Mouse (Mus musculus) heart, postnatal 0 days (tissue): ENCODE results near the gene Parva. TPM values are rescaled to one million over a fixed set of nuclear protein-coding genes. Genes with fewer than 3 reads are reported as not detected.

Experiments
- ATAC-seq: fragments of 200-750 bp; cut with Nextera tagmentation; 2 replicates; pipeline ENCODE4 v1.8.0; 2017; ENCODE audit warnings: low read depth, moderate number of reproducible peaks, moderate library complexity; ENCODE audit not compliant: insufficient read depth
- DNase-seq: peaks from one replicate; pipeline ENCODE4 v3.0.0-alpha.2; 2016; ENCODE audit warnings: low spot score
- H3K27ac ChIP-seq: fragments of 300-500 bp; sonication (generic); 2 replicates; pipeline ENCODE4 v1.5.1; 2014; ENCODE audit warnings: low read depth, mild to moderate bottlenecking
- H3K27me3 ChIP-seq: fragments of 300-500 bp; sonication (generic); 2 replicates; pipeline ENCODE4 v1.6.1; 2014; ENCODE audit warnings: low read length, mixed read lengths; ENCODE audit not compliant: control insufficient read depth, insufficient read depth
- H3K36me3 ChIP-seq: fragments of 300-500 bp; sonication (generic); replicated peaks from 2 replicates; pipeline ENCODE4 v1.6.1; 2014; ENCODE audit warnings: low read length, mixed read lengths; ENCODE audit not compliant: control insufficient read depth, insufficient read depth
- H3K4me1 ChIP-seq: fragments of 300-500 bp; sonication (generic); 2 replicates; pipeline ENCODE4 v1.6.1; 2014; ENCODE audit warnings: antibody characterized with exemption; ENCODE audit not compliant: control insufficient read depth, insufficient read depth
- H3K4me2 ChIP-seq: fragments of 300-500 bp; sonication (generic); 2 replicates; pipeline ENCODE4 v1.6.1; 2014; ENCODE audit warnings: low read depth, mild to moderate bottlenecking, low read length, moderate library complexity
- H3K4me3 ChIP-seq: fragments of 300-500 bp; sonication (generic); 2 replicates; pipeline ENCODE4 v1.5.1; 2014; ENCODE audit warnings: low read depth, low read length
- H3K9ac ChIP-seq: fragments of 300-500 bp; sonication (generic); replicated peaks from 2 replicates; pipeline ENCODE4 v1.6.1; 2014; ENCODE audit warnings: low read depth, low read length, mixed read lengths
- H3K9me3 ChIP-seq: fragments of 300-500 bp; sonication (generic); replicated peaks from 2 replicates; pipeline ENCODE4 v1.6.1; 2016; ENCODE audit warnings: low read length; ENCODE audit not compliant: control insufficient read depth
- CTCF ChIP-seq: IDR thresholded peaks from 2 replicates; pipeline ENCODE4 v1.5.1; 2016; ENCODE audit warnings: antibody characterized with exemption, control low read depth, low read depth
- EP300 ChIP-seq: IDR thresholded peaks from 2 replicates; pipeline ENCODE4 v1.6.1; 2016; ENCODE audit warnings: antibody characterized with exemption, low read depth
- WGBS: fragments of 180-500 bp; shearing (Covaris S2); extraction: QIAGEN DNeasy Blood & Tissue Kit; methylation state at CpG from one replicate; pipeline ENCODE4 v1.1.7; 2014; 5-methylcytosine and 5-hydroxymethylcytosine counted together
- polyA plus RNA-seq: library from polyadenylated mRNA; unstranded; fragments of >200 nt; fragmentation: Nextera tagmentation; extraction: Ambion mirVana; gene quantifications from 2 replicates; pipeline ENCODE4 v1.2.1, GENCODE M21; 2015
- total RNA-seq: library from RNA; depleted of rRNA; stranded (reverse); fragments of >200 nt; gene quantifications from 2 replicates; pipeline ENCODE4 v1.2.3, GENCODE M21; 2014; ENCODE audit warnings: low replicate concordance

The Parva gene
- total and polyA plus RNA-seq, 2 experiments from 2014 or later: 39.7 to 53.0 TPM

DNA sequence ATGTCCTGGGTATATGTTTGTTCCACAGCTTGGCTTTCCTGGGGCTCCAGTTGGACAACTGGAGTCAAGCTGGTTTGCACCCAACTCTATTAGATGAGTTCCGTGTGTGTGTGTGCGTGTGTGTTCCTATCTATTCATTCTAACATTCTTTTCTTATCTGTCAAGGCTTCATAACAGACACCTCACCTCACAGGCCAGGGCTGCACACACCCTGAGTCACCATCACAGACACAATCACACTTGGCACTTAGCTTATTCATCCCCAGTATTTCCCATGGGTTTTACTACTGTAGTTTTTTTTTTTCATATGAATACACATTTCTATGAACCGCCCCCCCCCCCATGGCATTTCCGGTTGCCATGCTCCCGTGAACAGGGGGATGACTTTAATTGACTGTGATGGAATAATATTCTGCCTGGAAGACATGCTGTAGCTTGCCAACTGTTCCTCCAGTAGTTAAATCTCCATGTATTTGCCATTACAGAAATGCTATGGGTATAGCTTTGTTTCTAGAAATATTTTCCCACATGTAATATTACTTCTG is 28.3 kb downstream of the Parva start:
- Histone ChIP-seq H3K9me3 (no peaks in the 10 kb centered on the region), H3K4me3 (no peak overlapping the region), H3K27ac (no peak overlapping the region), H3K36me3 (no peaks in the 10 kb centered on the region), H3K9ac (no peak overlapping the region), H3K4me1 (peaks cover 32% of the 10 kb centered on the region), H3K4me2 (no peak overlapping the region), H3K27me3 (no peaks in the 10 kb centered on the region)
- WGBS: 44% methylated on average over 5 of the region's 5 CpGs
- ATAC-seq: no peak
- TF ChIP-seq EP300 (no peak), CTCF (no peak)
- DNase-seq: no peak

DNA sequence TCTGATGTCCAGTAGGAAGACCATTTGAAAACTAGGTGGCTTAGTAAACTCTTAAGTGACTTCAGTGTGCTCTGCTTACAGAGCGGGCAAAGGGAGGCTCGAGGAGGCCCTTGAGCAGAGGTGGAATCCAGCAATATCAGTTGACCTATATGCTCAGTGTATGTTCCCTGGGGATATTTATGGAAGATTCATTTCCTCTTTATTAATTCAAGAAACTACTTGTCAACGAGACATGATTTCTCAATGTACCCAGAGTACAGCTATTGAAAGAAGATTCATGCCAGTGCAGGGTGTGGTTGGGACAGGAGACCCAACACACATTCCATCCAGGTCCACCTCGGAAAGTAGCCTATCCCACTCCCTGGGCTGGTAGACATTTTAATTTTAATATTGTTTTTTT is 30.1 kb downstream of the Parva start:
- peaks cover 33% of the 10 kb centered on the region for H3K4me1 ChIP-seq

DNA sequence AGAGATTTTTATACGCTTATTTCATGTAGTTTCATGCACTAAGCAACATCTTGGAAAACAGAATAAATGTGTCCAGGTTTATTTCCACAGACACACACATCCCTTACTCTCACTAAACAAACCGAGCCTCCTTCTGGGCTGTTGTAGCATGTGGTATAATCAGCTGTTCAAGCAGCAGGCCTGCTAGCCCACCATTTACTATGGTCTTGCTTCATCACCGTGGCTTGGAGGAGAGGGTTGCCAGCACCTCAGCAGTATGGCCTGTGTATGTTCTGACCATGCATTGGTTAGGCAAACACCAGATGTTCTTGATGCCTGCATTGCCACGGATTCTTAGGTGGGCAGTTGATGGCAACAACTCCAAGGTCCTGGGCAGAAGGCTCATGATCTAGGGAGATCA is 30.6 kb downstream of the Parva start:
- Histone ChIP-seq H3K9ac (no peak overlapping the region), H3K9me3 (no peaks in the 10 kb centered on the region), H3K36me3 (no peaks in the 10 kb centered on the region), H3K4me2 (no peak overlapping the region), H3K27me3 (no peaks in the 10 kb centered on the region), H3K27ac (0 out of 2 replicates have a peak overlapping the region, but pooled peaks have one; percentile 15), H3K4me3 (no peak overlapping the region), H3K4me1 (peaks cover 38% of the 10 kb centered on the region)
- TF ChIP-seq EP300 (no peak), CTCF (no peak)
- DNase-seq (no peak), ATAC-seq (no peak)
- 78% methylated on average over 4 of the region's 4 CpGs for WGBS

More for the DNA sequence above, 30.1 kb downstream of the Parva start:
- Histone ChIP-seq H3K27ac (no peak overlapping the region), H3K9me3 (no peaks in the 10 kb centered on the region), H3K36me3 (no peaks in the 10 kb centered on the region), H3K27me3 (no peaks in the 10 kb centered on the region), H3K9ac (no peak overlapping the region), H3K4me2 (no peak overlapping the region), H3K4me3 (no peak overlapping the region)
- TF ChIP-seq CTCF: no peak
- TF ChIP-seq EP300: no peak
- ATAC-seq (no peak), DNase-seq (no peak)
- WGBS: 81% methylated on average over 4 of the region's 4 CpGs

DNA sequence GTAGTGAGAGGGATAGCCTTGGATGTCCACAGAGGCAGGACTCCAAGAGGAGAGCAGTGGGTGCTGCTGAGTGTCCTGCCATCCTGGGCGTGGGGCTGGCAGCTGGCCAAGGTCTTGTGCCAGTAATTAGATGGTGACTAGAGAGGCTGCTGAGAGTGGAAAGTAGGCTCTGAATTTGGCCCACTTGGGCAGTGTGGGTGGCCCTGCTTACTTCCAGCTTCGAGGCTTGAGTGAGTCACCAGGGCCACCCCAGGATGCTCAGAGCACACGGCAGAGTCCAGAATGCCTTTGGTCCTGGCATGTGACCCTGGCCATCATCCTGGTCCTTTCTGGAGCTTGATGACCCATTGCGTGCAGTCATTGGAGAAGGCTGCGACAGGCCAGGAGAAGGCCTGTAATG is 31.1 kb downstream of the Parva start:
- Histone ChIP-seq H3K9ac (no peak overlapping the region), H3K36me3 (no peaks in the 10 kb centered on the region), H3K4me3 (no peak overlapping the region), H3K4me1 (peaks cover 41% of the 10 kb centered on the region), H3K27me3 (no peaks in the 10 kb centered on the region), H3K4me2 (no peak overlapping the region), H3K9me3 (no peaks in the 10 kb centered on the region), H3K27ac (peak overlapping the region; percentile 15; the same call in 1 of the 2 replicates)
- DNase-seq (no peak), ATAC-seq (peak; percentile 49; the same call in 1 of the 2 replicates)
- 44% methylated on average over 5 of the region's 5 CpGs for WGBS
- no peak for TF ChIP-seq CTCF
- no peak for TF ChIP-seq EP300

DNA sequence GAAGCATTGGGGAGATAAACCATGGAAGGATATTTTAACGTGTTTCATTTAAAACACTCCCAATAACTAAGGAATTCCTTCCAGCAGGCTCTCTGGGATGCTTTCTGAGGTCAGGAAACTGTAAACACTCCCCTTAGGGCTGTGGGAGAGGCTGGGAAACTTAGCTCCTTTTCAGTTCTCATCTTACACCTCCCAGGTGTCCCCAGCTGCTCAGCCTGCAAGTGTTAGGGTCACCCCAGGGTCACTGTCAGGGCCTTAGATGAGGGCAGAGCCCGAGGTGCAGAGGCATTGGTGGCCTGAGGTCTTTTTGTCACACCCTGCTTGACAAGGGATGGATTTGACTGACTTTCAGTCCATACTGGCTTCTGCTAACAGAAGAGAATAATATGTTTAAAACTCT is 35.8 kb downstream of the Parva start:
- no peaks in the 10 kb centered on the region for H3K9me3 ChIP-seq
- no peaks in the 10 kb centered on the region for H3K27me3 ChIP-seq
- H3K4me3 ChIP-seq: no peak overlapping the region
- no peak overlapping the region for H3K27ac ChIP-seq
- 0 out of 2 replicates have a peak, but pooled peaks cover 3% of the 10 kb centered on the region for H3K36me3 ChIP-seq
- no peak for DNase-seq
- H3K4me1 ChIP-seq: peaks cover 30% of the 10 kb centered on the region
- H3K4me2 ChIP-seq: no peak overlapping the region
- no peak overlapping the region for H3K9ac ChIP-seq
- TF ChIP-seq EP300: no peak
- TF ChIP-seq CTCF: no peak
- no peak for ATAC-seq
- WGBS: 24% methylated on average over 2 of the region's 2 CpGs

DNA sequence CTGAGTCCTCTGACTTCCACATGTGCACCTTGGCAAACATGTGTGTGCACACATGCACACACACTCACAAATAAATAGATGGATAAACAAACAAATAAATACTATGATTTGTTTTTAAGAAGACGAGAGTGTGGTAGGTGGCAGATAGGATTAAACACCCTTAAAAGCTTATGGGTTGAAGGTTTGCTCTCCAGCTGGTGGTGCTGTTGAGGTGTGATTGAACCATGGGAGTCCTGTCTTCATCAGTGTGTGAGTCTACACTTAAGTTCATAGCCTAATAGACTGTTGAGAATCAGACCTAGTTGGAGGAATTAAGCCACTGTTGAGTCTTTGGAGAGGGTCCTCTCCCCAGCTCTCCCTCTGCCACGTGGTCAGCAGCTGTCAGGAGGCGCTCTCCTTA is 38.6 kb downstream of the Parva start:
- Histone ChIP-seq H3K4me2 (no peak overlapping the region), H3K4me1 (peaks cover 30% of the 10 kb centered on the region), H3K36me3 (0 out of 2 replicates have a peak, but pooled peaks cover 3% of the 10 kb centered on the region), H3K27ac (no peak overlapping the region), H3K9ac (no peak overlapping the region), H3K27me3 (no peaks in the 10 kb centered on the region), H3K9me3 (no peaks in the 10 kb centered on the region), H3K4me3 (no peak overlapping the region)
- DNase-seq (peak; percentile 39), ATAC-seq (no peak)
- WGBS: 72% methylated on average over 3 of the region's 3 CpGs
- TF ChIP-seq EP300: no peak
- peak; percentile 40 for TF ChIP-seq CTCF
